Mouse (Mus musculus): ENCODE measurements at regions not wholly inside any gene's neighbourhood (a gene's known extent, or its start where the extent isn't known, plus 50 kb on each side); places are given as distances from the start of the nearest gene placed in this dataset.

DNA sequence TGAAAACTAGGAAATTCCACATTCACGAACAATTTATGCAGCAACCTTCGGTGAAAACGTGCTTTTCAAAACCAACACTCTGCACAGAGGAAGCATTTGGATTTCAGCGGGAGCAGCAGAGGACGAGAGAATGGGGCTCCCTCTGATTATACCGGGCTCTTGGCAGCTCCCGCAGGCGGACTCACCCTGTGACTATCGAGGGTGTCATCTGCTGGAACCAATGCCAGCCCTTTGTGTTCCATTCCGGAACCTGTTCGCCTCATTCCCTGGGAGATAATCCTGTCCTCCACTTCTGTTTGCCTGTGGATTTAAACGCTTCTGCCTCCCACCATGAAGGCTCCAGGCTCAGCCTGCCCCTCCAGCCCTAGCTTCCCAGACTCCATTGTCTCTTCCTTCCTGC is 77.1 kb downstream of the Utp18 start:
- Histone ChIP-seq H3K27me3 (replicated peaks; ENCODE audit: control insufficient read depth, insufficient read depth, low read length) (no peaks in the 10 kb centered on the region; the same call in 1 of the 2 replicates), H3K4me3 (ENCODE audit: low read depth, low read length) (no peak overlapping the region), H3K9ac (ENCODE audit: low read depth, low read length) (no peak overlapping the region), H3K4me2 (ENCODE audit: low read depth, low read length) (no peak overlapping the region), H3K36me3 (ENCODE audit: control insufficient read depth, insufficient read depth, low read length) (no peaks in the 10 kb centered on the region), H3K9me3 (ENCODE audit: control insufficient read depth, low read length) (no peaks in the 10 kb centered on the region), H3K27ac (replicated peaks; ENCODE audit: low read depth, low read length) (no peak overlapping the region), H3K4me1 (ENCODE audit: control insufficient read depth, insufficient read depth, low read length) (no peaks in the 10 kb centered on the region)
- ATAC-seq (ENCODE audit: low read depth) (no peak), DNase-seq (ENCODE audit: low spot score) (no peak)
- 77% methylated on average over 12 of the region's 12 CpGs for WGBS

GRCm38 (mm10) chr11:93807205-93807604 is 78.4 kb downstream of the Utp18 start:
- Histone ChIP-seq H3K36me3 (ENCODE audit: control insufficient read depth, insufficient read depth, low read length) (no peaks in the 10 kb centered on the region), H3K9ac (ENCODE audit: low read depth, low read length) (no peak overlapping the region), H3K4me2 (ENCODE audit: low read depth, low read length) (no peak overlapping the region), H3K4me3 (ENCODE audit: low read depth, low read length) (no peak overlapping the region), H3K27me3 (replicated peaks; ENCODE audit: control insufficient read depth, insufficient read depth, low read length) (no peaks in the 10 kb centered on the region), H3K27ac (replicated peaks; ENCODE audit: low read depth, low read length) (no peak overlapping the region), H3K9me3 (ENCODE audit: control insufficient read depth, low read length) (no peaks in the 10 kb centered on the region), H3K4me1 (ENCODE audit: control insufficient read depth, insufficient read depth, low read length) (no peaks in the 10 kb centered on the region)
- ATAC-seq (ENCODE audit: low read depth) (no peak), DNase-seq (ENCODE audit: low spot score) (no peak)
- WGBS = 85% methylated on average over 2 of the region's 2 CpGs

DNA sequence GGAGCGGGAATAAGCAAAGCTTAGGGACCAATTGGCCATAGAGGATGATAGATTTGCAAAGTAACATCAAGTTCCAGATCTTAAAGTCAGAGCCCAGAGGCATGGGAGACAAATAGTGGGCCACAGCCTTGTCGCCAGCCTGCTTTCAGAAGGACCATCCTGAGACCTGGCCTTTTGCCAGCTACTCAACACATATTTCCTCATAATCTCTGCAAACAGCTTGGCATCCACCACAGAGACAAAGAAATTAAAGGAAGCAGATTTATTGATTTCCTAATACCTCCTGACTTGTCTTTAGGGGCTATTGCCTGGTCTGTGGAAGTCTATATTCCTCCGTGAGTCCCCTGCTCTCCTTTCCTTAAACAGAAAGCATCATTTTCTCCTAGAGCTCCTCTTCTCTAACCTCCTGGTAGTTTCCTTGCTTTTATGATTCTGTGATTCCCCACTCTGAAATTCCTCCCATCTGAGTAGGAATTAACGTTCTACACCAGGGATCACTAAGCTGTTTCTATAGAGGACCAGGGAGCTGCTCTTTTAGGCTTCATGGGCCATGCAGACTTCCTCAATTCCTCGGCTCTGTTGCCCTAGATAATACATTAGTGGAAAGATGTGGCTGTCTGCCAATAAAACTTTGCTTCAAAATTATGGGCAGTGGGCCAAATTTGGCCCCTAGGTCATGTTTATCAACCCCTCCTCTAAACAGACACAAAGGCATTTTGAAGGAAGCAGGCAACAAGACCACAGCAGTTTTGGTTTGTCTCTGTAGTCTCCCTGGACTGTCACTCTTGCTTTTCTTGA is 114.2 kb downstream of the Utp18 start:
- H3K36me3 ChIP-seq (ENCODE audit: control insufficient read depth, insufficient read depth, low read length) = no peaks in the 10 kb centered on the region
- no peak for ATAC-seq (ENCODE audit: low read depth)
- no peaks in the 10 kb centered on the region for H3K9me3 ChIP-seq (ENCODE audit: control insufficient read depth, low read length)
- no peak overlapping the region for H3K4me3 ChIP-seq (ENCODE audit: low read depth, low read length)
- H3K9ac ChIP-seq (ENCODE audit: low read depth, low read length) = no peak overlapping the region
- H3K27me3 ChIP-seq (replicated peaks; ENCODE audit: control insufficient read depth, insufficient read depth, low read length) = no peaks in the 10 kb centered on the region; the same call in 1 of the 2 replicates
- no peak for DNase-seq (ENCODE audit: low spot score)
- 71% methylated on average over 5 of the region's 5 CpGs for WGBS
- H3K27ac ChIP-seq (replicated peaks; ENCODE audit: low read depth, low read length) = no peak overlapping the region
- no peaks in the 10 kb centered on the region for H3K4me1 ChIP-seq (ENCODE audit: control insufficient read depth, insufficient read depth, low read length)
- H3K4me2 ChIP-seq (ENCODE audit: low read depth, low read length) = no peak overlapping the region

DNA sequence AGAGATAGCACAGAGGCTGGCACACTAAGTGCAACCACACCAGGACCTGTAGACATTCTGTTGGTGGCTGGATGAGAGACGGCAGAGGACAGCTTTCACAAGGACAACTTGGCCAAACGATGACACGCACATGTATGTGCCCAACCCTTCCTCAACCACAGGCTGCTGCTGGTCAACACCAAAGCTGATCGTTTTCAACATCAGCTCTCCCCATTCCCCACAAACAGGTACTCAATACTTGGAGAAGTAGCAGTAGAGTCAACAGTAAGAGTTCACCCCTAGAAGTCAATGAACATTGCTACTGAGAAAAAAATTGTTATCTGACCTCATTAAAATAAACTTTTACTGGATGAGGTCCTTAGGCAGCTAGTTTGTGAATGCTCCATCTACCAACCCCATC is 119.6 kb downstream of the Utp18 start:
- no peak for DNase-seq (ENCODE audit: low spot score)
- Histone ChIP-seq H3K9me3 (ENCODE audit: control insufficient read depth, low read length) (no peaks in the 10 kb centered on the region), H3K27ac (replicated peaks; ENCODE audit: low read depth, low read length) (no peak overlapping the region), H3K9ac (ENCODE audit: low read depth, low read length) (no peak overlapping the region), H3K27me3 (replicated peaks; ENCODE audit: control insufficient read depth, insufficient read depth, low read length) (no peaks in the 10 kb centered on the region; the same call in 1 of the 2 replicates), H3K36me3 (ENCODE audit: control insufficient read depth, insufficient read depth, low read length) (no peaks in the 10 kb centered on the region), H3K4me2 (ENCODE audit: low read depth, low read length) (no peak overlapping the region), H3K4me1 (ENCODE audit: control insufficient read depth, insufficient read depth, low read length) (no peaks in the 10 kb centered on the region), H3K4me3 (ENCODE audit: low read depth, low read length) (no peak overlapping the region)
- ATAC-seq (ENCODE audit: low read depth) = no peak
- WGBS = 96% methylated on average over 4 of the region's 4 CpGs

DNA sequence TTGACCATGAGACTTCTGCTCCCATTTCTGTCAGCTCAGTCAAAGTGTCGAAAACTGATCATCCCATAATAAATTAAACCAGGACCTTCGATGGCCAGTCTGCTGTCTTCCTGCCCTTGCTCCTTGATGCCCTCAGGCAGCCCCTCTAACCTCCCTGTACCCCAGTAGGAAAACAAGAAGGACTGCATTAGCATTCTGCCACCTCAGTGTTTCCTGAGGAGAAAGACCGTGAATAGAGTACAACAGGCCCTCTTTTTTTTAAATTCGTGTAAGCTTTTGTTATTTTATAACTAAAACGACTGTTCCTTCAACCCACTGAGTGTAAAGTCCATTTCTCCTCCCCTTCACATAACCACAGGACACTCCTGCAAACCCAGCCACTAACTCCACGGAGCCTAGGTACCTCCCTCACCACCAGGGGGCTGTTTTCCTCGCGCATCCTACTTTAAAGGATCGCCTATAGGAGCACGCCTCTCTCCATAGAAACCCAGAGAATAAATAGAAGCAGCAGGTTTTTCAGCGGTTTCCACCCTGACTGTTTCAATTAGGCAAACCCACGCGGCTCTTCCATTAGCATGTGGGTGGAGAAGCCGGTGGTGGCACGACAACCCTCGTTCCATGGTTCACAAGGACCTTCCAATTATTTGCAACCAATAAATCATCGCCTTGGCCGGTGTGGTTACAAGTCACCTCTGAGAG is 122.6 kb downstream of the Utp18 start:
- H3K4me1 ChIP-seq (ENCODE audit: control insufficient read depth, insufficient read depth, low read length) = no peaks in the 10 kb centered on the region
- no peaks in the 10 kb centered on the region for H3K9me3 ChIP-seq (ENCODE audit: control insufficient read depth, low read length)
- H3K9ac ChIP-seq (ENCODE audit: low read depth, low read length) = no peak overlapping the region
- WGBS = 18% methylated on average over 18 of the region's 18 CpGs
- H3K4me2 ChIP-seq (ENCODE audit: low read depth, low read length) = peak overlapping the region; percentile 43
- ATAC-seq (ENCODE audit: low read depth) (peak; percentile 82), DNase-seq (ENCODE audit: low spot score) (peak; percentile 71)
- H3K36me3 ChIP-seq (ENCODE audit: control insufficient read depth, insufficient read depth, low read length) = no peaks in the 10 kb centered on the region
- H3K4me3 ChIP-seq (ENCODE audit: low read depth, low read length) = no peak overlapping the region
- H3K27ac ChIP-seq (replicated peaks; ENCODE audit: low read depth, low read length) = no peak overlapping the region
- H3K27me3 ChIP-seq (replicated peaks; ENCODE audit: control insufficient read depth, insufficient read depth, low read length) = no peaks in the 10 kb centered on the region

- DNase-seq (ENCODE audit: low spot score) = no peak
- H3K4me2 ChIP-seq (ENCODE audit: low read depth, low read length) = no peak overlapping the region
- H3K4me3 ChIP-seq (ENCODE audit: low read depth, low read length) = no peak overlapping the region
- no peak for ATAC-seq (ENCODE audit: low read depth)
- H3K36me3 ChIP-seq (ENCODE audit: control insufficient read depth, insufficient read depth, low read length) = no peaks in the 10 kb centered on the region
- 86% methylated on average over 7 of the region's 7 CpGs for WGBS
- H3K9ac ChIP-seq (ENCODE audit: low read depth, low read length) = no peak overlapping the region
- H3K9me3 ChIP-seq (ENCODE audit: control insufficient read depth, low read length) = no peaks in the 10 kb centered on the region
- no peaks in the 10 kb centered on the region for H3K27me3 ChIP-seq (replicated peaks; ENCODE audit: control insufficient read depth, insufficient read depth, low read length)
- no peaks in the 10 kb centered on the region for H3K4me1 ChIP-seq (ENCODE audit: control insufficient read depth, insufficient read depth, low read length)
- H3K27ac ChIP-seq (replicated peaks; ENCODE audit: low read depth, low read length) = no peak overlapping the region
Observed at GRCm38 (mm10) chr11:93757825-93758224, 127.7 kb downstream of the Utp18 start.

- Histone ChIP-seq H3K4me3 (ENCODE audit: low read depth, low read length) (no peak overlapping the region), H3K4me2 (ENCODE audit: low read depth, low read length) (no peak overlapping the region), H3K9me3 (ENCODE audit: control insufficient read depth, low read length) (no peaks in the 10 kb centered on the region), H3K9ac (ENCODE audit: low read depth, low read length) (no peak overlapping the region), H3K36me3 (ENCODE audit: control insufficient read depth, insufficient read depth, low read length) (no peaks in the 10 kb centered on the region), H3K27ac (replicated peaks; ENCODE audit: low read depth, low read length) (no peak overlapping the region), H3K27me3 (replicated peaks; ENCODE audit: control insufficient read depth, insufficient read depth, low read length) (no peaks in the 10 kb centered on the region), H3K4me1 (ENCODE audit: control insufficient read depth, insufficient read depth, low read length) (no peaks in the 10 kb centered on the region)
- no peak for ATAC-seq (ENCODE audit: low read depth)
- WGBS = 89% methylated on average over 10 of the region's 10 CpGs
- DNase-seq (ENCODE audit: low spot score) = no peak
Observed at GRCm38 (mm10) chr11:93736618-93737017, 148.9 kb downstream of the Utp18 start.

- DNase-seq (ENCODE audit: low spot score) (no peak), ATAC-seq (ENCODE audit: low read depth) (no peak)
- Histone ChIP-seq H3K4me2 (ENCODE audit: low read depth, low read length) (no peak overlapping the region), H3K9me3 (ENCODE audit: control insufficient read depth, low read length) (no peaks in the 10 kb centered on the region), H3K36me3 (ENCODE audit: control insufficient read depth, insufficient read depth, low read length) (no peaks in the 10 kb centered on the region), H3K27me3 (replicated peaks; ENCODE audit: control insufficient read depth, insufficient read depth, low read length) (no peaks in the 10 kb centered on the region), H3K9ac (ENCODE audit: low read depth, low read length) (no peak overlapping the region), H3K27ac (replicated peaks; ENCODE audit: low read depth, low read length) (no peak overlapping the region), H3K4me3 (ENCODE audit: low read depth, low read length) (no peak overlapping the region), H3K4me1 (ENCODE audit: control insufficient read depth, insufficient read depth, low read length) (no peaks in the 10 kb centered on the region)
- WGBS = 58% methylated on average over 11 of the region's 11 CpGs
Observed at GRCm38 (mm10) chr11:93733568-93734185, 151.9 kb downstream of the Utp18 start.
